Mouse (Mus musculus) stomach, postnatal 0 days (tissue): ENCODE data around the gene Abtb2. TPM values are rescaled to one million over a fixed set of nuclear protein-coding genes. Genes with fewer than 3 reads are reported as not detected.

Experiments
- ATAC-seq: fragments of 200-750 bp; cut with Nextera tagmentation; 2 replicates; pipeline ENCODE4 v1.8.0; 2017; ENCODE audit not compliant: low FRiP score, low TSS enrichment
- DNase-seq: peaks from one replicate; pipeline ENCODE4 v3.0.0-alpha.2; 2016; ENCODE audit warnings: low spot score
- H3K27ac ChIP-seq: fragments of 300-500 bp; sonication (generic); replicated peaks from 2 replicates; pipeline ENCODE4 v1.5.1; 2014; ENCODE audit warnings: mild to moderate bottlenecking, control low read depth
- H3K27me3 ChIP-seq: fragments of 300-500 bp; sonication (generic); 2 replicates; pipeline ENCODE4 v1.6.1; 2014; ENCODE audit warnings: low read length; ENCODE audit not compliant: control insufficient read depth, insufficient read depth
- H3K36me3 ChIP-seq: fragments of 300-500 bp; sonication (generic); 2 replicates; pipeline ENCODE4 v1.6.1; 2014; ENCODE audit warnings: low read length, mixed read lengths; ENCODE audit not compliant: control insufficient read depth, insufficient read depth
- H3K4me1 ChIP-seq: fragments of 300-500 bp; sonication (generic); replicated peaks from 2 replicates; pipeline ENCODE4 v1.6.1; 2014; ENCODE audit warnings: antibody characterized with exemption; ENCODE audit not compliant: control insufficient read depth, insufficient read depth
- H3K4me2 ChIP-seq: fragments of 300-500 bp; sonication (generic); replicated peaks from 2 replicates; pipeline ENCODE4 v1.6.1; 2014; ENCODE audit warnings: low read depth, mild to moderate bottlenecking, control low read depth, moderate library complexity
- H3K4me3 ChIP-seq: fragments of 300-500 bp; sonication (generic); 2 replicates; pipeline ENCODE4 v1.5.1; 2014; ENCODE audit warnings: low read depth, low read length, control low read depth
- H3K9ac ChIP-seq: fragments of 300-500 bp; sonication (generic); 2 replicates; pipeline ENCODE4 v1.6.1; 2014; ENCODE audit warnings: mild to moderate bottlenecking, low read length, control low read depth, mixed read lengths
- H3K9me3 ChIP-seq: fragments of 300-500 bp; sonication (generic); 2 replicates; pipeline ENCODE4 v1.6.1; 2016; ENCODE audit warnings: low read length; ENCODE audit not compliant: control insufficient read depth
- CTCF ChIP-seq: IDR thresholded peaks from 2 replicates; pipeline ENCODE4 v1.5.1; 2016; ENCODE audit warnings: antibody characterized with exemption, low read depth, mild to moderate bottlenecking, moderate library complexity
- EP300 ChIP-seq: optimal IDR thresholded peaks from 2 replicates; pipeline ENCODE3; 2016; ENCODE audit warnings: antibody characterized with exemption
- WGBS: fragments of 180-500 bp; shearing (Covaris S2); extraction: QIAGEN DNeasy Blood & Tissue Kit; methylation state at CpG from one replicate; pipeline ENCODE4 v1.1.7; 2014; 5-methylcytosine and 5-hydroxymethylcytosine counted together
- polyA plus RNA-seq: library from polyadenylated mRNA; unstranded; fragments of >200 nt; fragmentation: Nextera tagmentation; extraction: Ambion mirVana; gene quantifications from 2 replicates; pipeline ENCODE4 v1.2.1, GENCODE M21; 2015

Gene Abtb2
- polyA plus RNA-seq, 1 experiment from 2014 or later, result 4.0 TPM

DNA sequence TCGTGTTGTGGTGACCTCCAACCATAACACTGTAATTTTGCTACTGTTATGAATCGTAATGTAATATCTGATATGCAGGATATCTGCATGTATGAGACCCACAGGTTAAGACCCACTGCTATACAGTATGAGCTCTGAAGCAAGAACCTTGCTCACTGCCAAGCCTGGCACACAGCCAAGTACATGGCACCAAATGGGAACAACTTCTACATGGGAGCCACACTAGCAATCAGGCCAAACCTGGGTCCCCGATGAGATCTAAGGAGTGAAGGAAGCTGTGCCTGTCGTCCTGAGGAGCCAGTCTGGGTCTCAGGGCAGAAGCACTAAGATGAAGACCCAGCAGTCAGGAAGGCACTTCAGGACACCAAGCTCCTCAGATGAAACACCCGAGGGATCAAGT, 179.4 kb downstream of the Abtb2 start:
- WGBS, result 82% methylated on average over 5 of the region's 5 CpGs
- DNase-seq (no peak), ATAC-seq (no peak)

DNA sequence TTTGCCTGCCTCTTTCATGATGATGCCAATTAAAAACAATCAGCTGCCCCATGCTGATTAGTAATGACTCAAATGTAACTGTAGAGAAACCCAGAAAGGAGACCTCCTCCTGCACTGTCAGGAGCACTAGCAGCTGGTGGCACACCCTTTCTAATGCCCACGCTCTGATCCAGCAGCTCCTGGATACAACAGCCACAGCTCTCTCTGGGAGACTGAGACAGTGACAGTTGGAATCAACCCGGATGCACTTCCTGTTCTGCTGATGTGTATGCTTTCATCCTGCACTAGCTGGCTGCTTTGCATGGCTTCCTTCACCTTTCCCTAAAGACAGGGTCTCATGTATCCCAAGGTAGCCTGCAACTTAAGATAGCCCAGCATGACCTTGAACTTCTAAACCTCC, 180.0 kb downstream of the Abtb2 start:
- H3K27ac ChIP-seq, result no peak overlapping the region
- no peak overlapping the region for H3K4me3 ChIP-seq
- no peak overlapping the region for H3K9ac ChIP-seq
- ATAC-seq (no peak), DNase-seq (no peak)
- no peaks in the 10 kb centered on the region for H3K27me3 ChIP-seq
- TF ChIP-seq CTCF, result no peak
- TF ChIP-seq EP300, result no peak
- no peaks in the 10 kb centered on the region for H3K9me3 ChIP-seq
- H3K4me1 ChIP-seq, result no peaks in the 10 kb centered on the region
- 78% methylated on average over 2 of the region's 2 CpGs for WGBS
- H3K36me3 ChIP-seq, result peaks cover 13% of the 10 kb centered on the region; the same call in 1 of the 2 replicates
- no peak overlapping the region for H3K4me2 ChIP-seq

More for the DNA sequence above, 179.4 kb downstream of the Abtb2 start:
- no peaks in the 10 kb centered on the region for H3K9me3 ChIP-seq
- no peak overlapping the region for H3K27ac ChIP-seq
- H3K4me3 ChIP-seq, result no peak overlapping the region
- H3K4me2 ChIP-seq, result no peak overlapping the region
- no peaks in the 10 kb centered on the region for H3K27me3 ChIP-seq
- H3K9ac ChIP-seq, result no peak overlapping the region
- H3K36me3 ChIP-seq, result peaks cover 13% of the 10 kb centered on the region; the same call in 1 of the 2 replicates
- no peak for TF ChIP-seq EP300
- TF ChIP-seq CTCF, result no peak
- no peaks in the 10 kb centered on the region for H3K4me1 ChIP-seq

DNA sequence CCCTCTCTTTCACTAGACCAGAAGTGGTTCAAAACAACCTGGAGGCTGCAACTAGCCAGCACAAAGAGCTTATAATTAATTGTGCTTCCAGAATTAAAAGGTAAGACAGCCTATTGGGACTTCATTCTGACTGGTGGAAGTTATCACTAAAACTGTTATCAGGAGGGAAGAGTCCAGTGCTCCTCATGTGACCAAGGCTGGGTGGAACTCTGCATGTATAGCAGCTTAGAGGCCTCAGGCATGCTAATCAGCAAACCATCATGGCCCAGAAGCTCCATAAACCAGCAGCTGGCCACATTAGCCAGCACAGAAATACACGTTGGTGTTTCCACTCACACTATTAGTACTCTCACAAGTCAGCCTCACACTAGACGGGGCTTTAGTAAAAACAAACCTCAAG, 180.7 kb downstream of the Abtb2 start:
- WGBS, result 83% methylated on average over 2 of the region's 2 CpGs
- Histone ChIP-seq H3K4me2 (no peak overlapping the region), H3K4me1 (no peaks in the 10 kb centered on the region), H3K9ac (no peak overlapping the region), H3K9me3 (no peaks in the 10 kb centered on the region), H3K4me3 (no peak overlapping the region), H3K27me3 (no peaks in the 10 kb centered on the region), H3K27ac (no peak overlapping the region), H3K36me3 (peaks cover 15% of the 10 kb centered on the region)
- no peak for DNase-seq
- ATAC-seq, result no peak
- TF ChIP-seq EP300 (no peak), CTCF (no peak)

DNA sequence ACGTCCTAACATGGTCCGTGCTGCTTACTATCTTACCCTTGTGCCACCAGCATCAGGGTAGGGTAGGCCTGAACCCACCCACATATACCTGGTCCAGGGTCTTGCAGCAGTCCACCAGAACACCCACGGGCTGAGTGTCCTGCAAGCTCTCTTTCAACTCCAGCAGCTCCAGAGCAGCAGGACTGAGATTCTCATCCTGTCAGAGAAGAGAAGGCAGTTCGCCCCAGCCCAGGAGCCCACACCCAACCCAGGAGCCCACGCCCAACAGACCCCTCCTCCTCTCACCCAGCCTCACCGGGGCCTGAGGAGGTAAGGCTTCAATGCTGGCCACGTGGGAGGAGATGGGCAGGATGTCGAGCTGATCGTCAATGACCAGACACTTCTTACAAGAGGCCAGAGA, 181.8 kb downstream of the Abtb2 start:
- 88% methylated on average over 9 of the region's 9 CpGs for WGBS
- no peak overlapping the region for H3K27ac ChIP-seq

DNA sequence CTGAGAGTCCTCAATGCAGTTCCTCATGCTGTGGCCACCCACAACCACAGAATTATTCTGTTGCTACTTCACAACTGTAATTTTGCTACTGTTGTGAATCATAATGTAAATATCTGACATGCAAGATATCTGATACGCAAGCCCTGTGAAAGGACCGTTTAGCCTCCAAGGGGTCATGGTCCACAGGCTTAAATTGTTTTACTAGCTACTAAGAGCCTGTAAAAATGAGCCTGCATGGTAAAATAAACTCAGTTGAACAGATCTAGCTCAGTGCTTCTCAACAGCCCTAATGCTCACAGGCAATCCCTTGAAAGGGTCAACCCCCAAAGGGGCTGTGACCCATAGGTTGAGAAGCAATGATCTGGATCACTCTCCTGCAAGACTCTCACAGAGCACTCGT, 183.0 kb downstream of the Abtb2 start:
- Histone ChIP-seq H3K27ac (no peak overlapping the region), H3K36me3 (peaks cover 26% of the 10 kb centered on the region), H3K4me1 (no peaks in the 10 kb centered on the region), H3K4me2 (no peak overlapping the region), H3K9ac (no peak overlapping the region), H3K4me3 (no peak overlapping the region), H3K9me3 (no peaks in the 10 kb centered on the region), H3K27me3 (no peaks in the 10 kb centered on the region)
- no peak for ATAC-seq
- TF ChIP-seq CTCF (no peak), EP300 (no peak)
- DNase-seq, result no peak
- 76% methylated on average over 3 of the region's 3 CpGs for WGBS

More for the DNA sequence above, 181.8 kb downstream of the Abtb2 start:
- DNase-seq, result no peak
- Histone ChIP-seq H3K4me2 (no peak overlapping the region), H3K36me3 (peaks cover 19% of the 10 kb centered on the region), H3K4me3 (no peak overlapping the region), H3K27me3 (no peaks in the 10 kb centered on the region), H3K4me1 (no peaks in the 10 kb centered on the region), H3K9me3 (no peaks in the 10 kb centered on the region), H3K9ac (no peak overlapping the region)
- ATAC-seq, result no peak
- TF ChIP-seq CTCF, result no peak
- no peak for TF ChIP-seq EP300

DNA sequence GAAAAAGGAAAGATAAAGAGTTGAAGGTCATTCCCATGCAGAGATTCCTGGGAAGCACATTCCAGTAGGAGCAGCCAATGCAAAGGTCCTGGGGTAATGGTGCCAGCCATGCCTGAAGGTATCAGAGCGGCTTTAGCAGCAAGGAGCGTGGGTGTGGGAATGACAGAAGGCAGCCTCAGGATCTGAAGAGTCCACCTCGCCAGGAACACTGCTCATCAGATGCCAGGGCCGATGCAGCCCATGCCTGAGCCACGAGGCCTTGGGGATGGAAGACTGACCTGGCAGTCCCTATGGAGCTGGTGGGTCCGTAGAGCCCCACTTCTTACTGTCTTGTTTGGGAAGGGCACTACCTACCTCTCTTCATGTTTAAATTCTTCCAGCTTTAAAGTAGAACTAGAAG, 185.7 kb downstream of the Abtb2 start:
- Histone ChIP-seq H3K4me1 (no peaks in the 10 kb centered on the region), H3K27me3 (no peaks in the 10 kb centered on the region), H3K4me3 (no peak overlapping the region), H3K36me3 (peaks cover 26% of the 10 kb centered on the region), H3K27ac (no peak overlapping the region), H3K9me3 (no peaks in the 10 kb centered on the region), H3K4me2 (no peak overlapping the region), H3K9ac (no peak overlapping the region)
- DNase-seq, result no peak
- ATAC-seq, result no peak
- whole genome bisulfite sequencing, result 93% methylated on average over 6 of the region's 6 CpGs
- no peak for TF ChIP-seq EP300
- TF ChIP-seq CTCF, result no peak
